Mouse (Mus musculus): ENCODE data around the gene Exosc3.

Exosc3 gene

GRCm38 (mm10) chr4:45279981-45280548 lies 62.5 kb downstream of the Exosc3 start:
- peak; percentile 69 for DNase-seq (ENCODE audit: low read depth, low spot score)

DNA sequence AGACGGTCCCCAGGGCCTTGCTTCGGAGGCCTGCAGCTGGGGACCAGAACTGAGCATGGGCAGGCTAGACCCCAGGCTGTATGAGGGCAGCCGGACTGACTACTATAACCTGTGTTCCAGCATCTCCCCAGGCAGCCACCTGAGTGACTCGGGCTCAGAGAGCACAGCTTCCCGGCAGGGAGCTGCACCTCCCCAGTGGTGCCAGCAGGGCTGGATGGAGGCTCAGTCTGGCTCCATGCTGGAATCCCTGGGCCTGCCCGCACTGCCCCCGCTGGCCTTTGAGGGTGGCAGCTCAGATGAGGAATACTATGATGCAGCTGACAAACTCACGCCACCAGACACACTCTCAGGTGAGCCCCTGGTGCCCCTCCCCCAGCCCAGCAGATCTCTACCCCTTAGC lies 63.2 kb downstream of the Exosc3 start:
- no peak for DNase-seq (ENCODE audit: low read depth, low spot score)

DNA sequence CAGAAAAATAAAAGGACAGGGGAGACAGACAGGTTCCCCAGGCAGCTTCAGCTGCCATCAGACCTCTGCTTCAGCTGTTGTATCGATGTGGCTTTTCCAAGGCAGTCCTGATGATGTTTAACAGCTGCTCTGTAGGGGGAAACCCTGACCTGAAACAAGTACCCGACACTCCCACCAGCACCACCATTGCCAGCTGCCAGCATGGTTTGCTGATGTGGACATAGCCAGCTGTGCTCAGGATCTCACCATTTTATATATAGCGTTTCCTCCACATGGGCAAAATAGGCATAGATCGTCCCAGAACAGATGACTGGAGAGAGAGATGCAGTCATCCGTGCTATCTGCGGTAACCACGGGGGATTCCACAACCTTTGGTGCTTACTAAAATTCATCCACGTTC lies 66.8 kb downstream of the Exosc3 start:
- no peak for DNase-seq (ENCODE audit: low read depth, low spot score)

- DNase-seq (ENCODE audit: low read depth, low spot score) = no peak
Measured at GRCm38 (mm10) chr4:45271041-45271452, 71.5 kb downstream of the Exosc3 start.

GRCm38 (mm10) chr4:45267883-45268282 lies 74.6 kb downstream of the Exosc3 start:
- no peak for DNase-seq (ENCODE audit: low read depth, low spot score)

Data from A20 (cell line).